Comparison of ENCODE assay signal across 9 mouse cellular contexts in genomic region chr19:25360571-25361029, GRCm38 (mm10).
DNase-seq lines count a peak whose midpoint lies in the region; ATAC-seq lines count a peak whose summit lies in the region.
"Had no signal": no experiment of that assay in that cellular context is flagged by ENCODE, and none has a peak within 500 bp of the region (broad histone marks: within the 10 kb centered on the region; RNA-seq: fewer than 3 reads in every experiment).

No protein-coding gene starts in this region.

- peaks cover 15% of the 10 kb centered on the region for H3K4me1 ChIP-seq in forebrain, embryonic 11.5 days (replicated peaks; ENCODE audit: control insufficient read depth, insufficient read depth, low read length)

- no peak overlapping the region for H3K4me3 ChIP-seq in forebrain, embryonic 11.5 days (ENCODE audit: low read depth, low read length)
- H3K4me3 ChIP-seq: limb, embryonic 12.5 days had no signal

- H3K9me3 ChIP-seq in forebrain, embryonic 11.5 days (ENCODE audit: control insufficient read depth, low read length) = no peaks in the 10 kb centered on the region
- H3K9me3 ChIP-seq: limb, embryonic 12.5 days had no signal

- peak; percentile 49; the same call in 1 of the 2 replicates for ATAC-seq in forebrain, embryonic 11.5 days (replicated peaks; ENCODE audit: low FRiP score)
- ATAC-seq in megakaryocyte, adult 5-6 weeks (ENCODE audit: poor library complexity, severe bottlenecking) = peak; percentile 55
- ATAC-seq in monocyte, adult 5-6 weeks (replicated peaks; ENCODE audit: insufficient number of reproducible peaks, low FRiP score, low TSS enrichment, poor library complexity, severe bottlenecking) = no peak

- no peaks in the 10 kb centered on the region for H3K36me3 ChIP-seq in forebrain, embryonic 11.5 days (ENCODE audit: control insufficient read depth, insufficient read depth, low read length)
- H3K36me3 ChIP-seq: limb, embryonic 12.5 days had no signal

- H3K27me3 ChIP-seq in forebrain, embryonic 11.5 days (ENCODE audit: control insufficient read depth, insufficient read depth, low read length) = no peaks in the 10 kb centered on the region
- H3K27me3 ChIP-seq: limb, embryonic 12.5 days had no signal

- no peak overlapping the region for H3K27ac ChIP-seq in forebrain, embryonic 11.5 days (ENCODE audit: low read depth, low read length)
- H3K27ac ChIP-seq: limb, embryonic 12.5 days had no signal

- DNase-seq in heart, adult 11 months = peak; percentile 87
- no peak for DNase-seq in heart, postnatal 4 days
- DNase-seq in 416B (ENCODE audit: low read depth) = peak; percentile 96
- DNase-seq in forebrain, embryonic 11.5 days (ENCODE audit: low spot score) = no peak
- no peak for DNase-seq in ovary, postnatal 36 days (ENCODE audit: low spot score)
- no peak for DNase-seq in adrenal gland, adult 8-10 months

- WGBS in forebrain, embryonic 11.5 days = 43% methylated on average over 9 of the region's 9 CpGs

- no peak overlapping the region for H3K9ac ChIP-seq in forebrain, embryonic 11.5 days (ENCODE audit: low read length)
- H3K9ac ChIP-seq: limb, embryonic 12.5 days had no signal

- no peak overlapping the region for H3K4me2 ChIP-seq in forebrain, embryonic 11.5 days (ENCODE audit: low read depth, low read length, severe bottlenecking)
- H3K4me2 ChIP-seq: limb, embryonic 12.5 days had no signal

Comparison
In these comparisons a context has a peak if more than half of its experiments do, and no peak if none do; other contexts are left out.
1. DNase-seq: peak in heart, adult 11 months (single experiment) and 416B (single experiment); none in heart, postnatal 4 days (single experiment), forebrain, embryonic 11.5 days (single experiment), ovary, postnatal 36 days (single experiment) and adrenal gland, adult 8-10 months (single experiment).